Mouse (Mus musculus): Measurements from ENCODE around the gene Park7. TPM values are rescaled to one million over a fixed set of nuclear protein-coding genes. Genes with fewer than 3 reads are reported as not detected.
A peak's percentile ranks its signal among the peaks of the same experiment; 100 is the strongest.

Park7 gene
- polyA plus RNA-seq, 1 experiment from 2014 or later, result 406 TPM

DNA sequence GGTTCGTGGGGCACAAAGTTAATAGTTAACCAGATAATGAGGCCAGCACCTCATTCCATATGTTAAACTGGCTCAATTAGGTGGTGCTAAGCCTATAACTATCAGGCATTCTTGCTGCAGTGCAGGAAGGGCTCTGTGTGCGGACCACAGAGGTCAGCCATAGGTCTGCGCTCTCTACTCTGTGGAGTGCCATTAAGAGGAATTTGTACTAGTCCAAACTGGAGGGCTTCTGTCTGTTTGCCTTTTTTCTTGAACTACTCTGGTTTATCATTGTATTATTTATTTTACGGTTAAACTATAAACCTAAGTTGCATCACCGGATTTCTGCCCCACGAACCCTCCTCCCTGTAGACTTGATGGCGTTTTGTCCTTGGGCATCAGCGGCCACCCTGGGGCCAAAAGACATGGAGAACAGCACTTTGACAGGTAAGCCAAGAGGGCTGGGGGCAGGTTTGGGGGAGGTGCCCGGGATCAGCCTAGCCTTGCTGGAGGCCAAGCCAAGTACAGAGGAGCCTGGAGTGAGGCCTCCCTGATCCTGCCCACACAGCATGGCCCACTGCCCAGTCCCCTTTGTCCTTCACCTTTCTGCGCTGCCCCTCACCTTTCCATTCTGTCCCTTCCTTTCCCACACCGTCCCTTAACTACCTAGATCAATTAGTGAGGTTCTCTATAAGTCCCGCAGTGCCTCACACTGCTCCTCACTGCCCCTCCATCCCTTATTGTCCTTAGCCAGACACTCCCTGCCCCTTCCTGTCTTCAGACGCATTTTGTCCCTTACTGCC, 60.4 kb downstream of the Park7 start, which contains the start of gene Errfi1:
Gene Errfi1 (plus strand): TSS at position 240 of the 782 bp plus-strand sequence.
- Histone ChIP-seq H3K27ac (ENCODE audit: low read depth, low read length) (0 out of 2 replicates have a peak within 1 kb of the TSS, but pooled peaks have one; percentile 99), H3K4me2 (replicated peaks; ENCODE audit: low read depth, low read length) (peak within 1 kb of the TSS; percentile 64), H3K4me3 (ENCODE audit: low read depth, low read length) (peak within 1 kb of the TSS; percentile 78), H3K36me3 (ENCODE audit: control insufficient read depth, insufficient read depth, low read length) (no peaks in the 10 kb centered on the region), H3K4me1 (replicated peaks; ENCODE audit: control insufficient read depth, insufficient read depth, low read length) (no peaks in the 10 kb centered on the region; the same call in 1 of the 2 replicates), H3K9ac (ENCODE audit: low read depth, low read length) (peak within 1 kb of the TSS; percentile 54), H3K27me3 (ENCODE audit: control insufficient read depth, insufficient read depth, low read length) (no peaks in the 10 kb centered on the region), H3K9me3 (ENCODE audit: control insufficient read depth, low read length) (no peaks in the 10 kb centered on the region)
- DNase-seq (ENCODE audit: low spot score) (no peak), ATAC-seq (ENCODE audit: low FRiP score) (peak; percentile 12; the same call in 1 of the 2 replicates)
- WGBS, result 43% methylated on average over 13 of the region's 13 CpGs

DNA sequence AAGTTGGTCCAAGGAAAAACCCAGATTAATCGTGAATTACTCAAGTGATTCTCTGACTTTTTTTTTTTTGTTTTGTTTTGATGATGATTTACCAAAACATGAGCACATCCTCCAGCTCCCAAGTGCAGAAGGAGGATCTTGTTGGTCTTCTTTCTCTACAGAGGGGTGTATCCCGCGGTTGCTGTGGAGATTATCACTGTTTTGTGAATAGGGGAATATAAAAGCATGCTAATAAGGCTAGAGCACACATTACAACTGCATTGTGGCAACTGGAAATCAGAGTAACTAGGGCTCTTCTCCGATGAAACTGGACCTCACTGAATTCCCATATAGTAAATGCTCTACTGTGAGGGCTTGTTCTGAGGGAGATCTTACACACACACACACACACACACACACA, 61.8 kb downstream of the Park7 start:
- no peak overlapping the region for H3K27ac ChIP-seq (ENCODE audit: low read depth, low read length)
- no peaks in the 10 kb centered on the region for H3K9me3 ChIP-seq (ENCODE audit: control insufficient read depth, low read length)
- no peak for DNase-seq (ENCODE audit: low spot score)
- H3K4me2 ChIP-seq (replicated peaks; ENCODE audit: low read depth, low read length), result no peak overlapping the region
- H3K36me3 ChIP-seq (ENCODE audit: control insufficient read depth, insufficient read depth, low read length), result no peaks in the 10 kb centered on the region
- no peaks in the 10 kb centered on the region for H3K27me3 ChIP-seq (ENCODE audit: control insufficient read depth, insufficient read depth, low read length)
- H3K4me1 ChIP-seq (replicated peaks; ENCODE audit: control insufficient read depth, insufficient read depth, low read length), result no peaks in the 10 kb centered on the region; the same call in 1 of the 2 replicates
- ATAC-seq (ENCODE audit: low FRiP score), result no peak
- no peak overlapping the region for H3K9ac ChIP-seq (ENCODE audit: low read depth, low read length)
- WGBS, result 77% methylated on average over 4 of the region's 4 CpGs
- H3K4me3 ChIP-seq (ENCODE audit: low read depth, low read length), result no peak overlapping the region

DNA sequence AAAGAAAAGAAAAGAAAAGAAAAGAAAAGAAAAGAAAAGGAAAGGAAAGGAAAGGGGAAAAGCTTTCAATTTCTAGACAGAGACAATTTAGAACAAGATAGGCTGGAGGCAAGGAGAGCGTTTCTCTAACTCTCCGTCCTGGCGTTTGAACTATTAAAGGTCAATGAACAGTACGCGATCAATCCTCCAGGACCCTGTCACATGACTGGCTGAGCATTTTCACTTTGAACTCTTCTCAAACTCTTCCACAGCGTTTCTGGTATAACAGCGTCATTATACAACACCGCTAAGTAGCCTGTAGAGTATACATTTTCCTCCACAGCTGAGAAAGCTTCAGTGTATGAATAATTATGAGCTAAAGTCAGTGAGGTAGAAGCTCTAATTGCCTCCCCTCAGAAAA, 62.2 kb downstream of the Park7 start:
- Histone ChIP-seq H3K36me3 (ENCODE audit: control insufficient read depth, insufficient read depth, low read length) (no peaks in the 10 kb centered on the region), H3K27me3 (ENCODE audit: control insufficient read depth, insufficient read depth, low read length) (no peaks in the 10 kb centered on the region), H3K4me1 (replicated peaks; ENCODE audit: control insufficient read depth, insufficient read depth, low read length) (no peaks in the 10 kb centered on the region; the same call in 1 of the 2 replicates), H3K27ac (ENCODE audit: low read depth, low read length) (no peak overlapping the region), H3K4me3 (ENCODE audit: low read depth, low read length) (no peak overlapping the region), H3K4me2 (replicated peaks; ENCODE audit: low read depth, low read length) (no peak overlapping the region), H3K9ac (ENCODE audit: low read depth, low read length) (no peak overlapping the region), H3K9me3 (ENCODE audit: control insufficient read depth, low read length) (no peaks in the 10 kb centered on the region)
- DNase-seq (ENCODE audit: low spot score), result no peak
- ATAC-seq (ENCODE audit: low FRiP score), result no peak
- WGBS, result 74% methylated on average over 8 of the region's 8 CpGs

DNA sequence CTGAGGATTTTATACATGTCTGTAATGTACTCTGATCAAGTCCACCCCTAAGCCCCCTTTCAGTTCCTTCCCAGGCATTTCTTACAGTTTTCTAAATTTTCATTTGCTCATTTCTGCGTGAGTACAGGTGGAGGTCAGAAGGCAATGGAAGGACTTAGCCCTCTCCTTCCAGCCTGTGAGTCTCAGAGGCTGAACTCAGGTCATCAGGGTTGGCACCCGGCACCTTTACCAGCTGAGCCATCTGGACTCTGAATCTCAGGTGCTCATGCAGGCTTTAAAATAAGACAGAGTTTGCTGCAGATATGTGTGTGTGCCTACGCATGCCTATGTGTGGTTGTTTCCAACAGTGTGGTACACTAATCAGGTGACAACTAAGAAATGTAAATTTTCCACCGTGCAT, 63.3 kb downstream of the Park7 start:
- ATAC-seq (ENCODE audit: low FRiP score), result no peak
- H3K9ac ChIP-seq (ENCODE audit: low read depth, low read length), result no peak overlapping the region
- WGBS, result 86% methylated on average over 4 of the region's 4 CpGs
- H3K27me3 ChIP-seq (ENCODE audit: control insufficient read depth, insufficient read depth, low read length), result no peaks in the 10 kb centered on the region
- no peak for DNase-seq (ENCODE audit: low spot score)
- H3K36me3 ChIP-seq (ENCODE audit: control insufficient read depth, insufficient read depth, low read length), result no peaks in the 10 kb centered on the region
- no peaks in the 10 kb centered on the region for H3K9me3 ChIP-seq (ENCODE audit: control insufficient read depth, low read length)
- H3K4me2 ChIP-seq (replicated peaks; ENCODE audit: low read depth, low read length), result no peak overlapping the region
- H3K4me3 ChIP-seq (ENCODE audit: low read depth, low read length), result no peak overlapping the region
- H3K27ac ChIP-seq (ENCODE audit: low read depth, low read length), result no peak overlapping the region
- H3K4me1 ChIP-seq (replicated peaks; ENCODE audit: control insufficient read depth, insufficient read depth, low read length), result no peaks in the 10 kb centered on the region

DNA sequence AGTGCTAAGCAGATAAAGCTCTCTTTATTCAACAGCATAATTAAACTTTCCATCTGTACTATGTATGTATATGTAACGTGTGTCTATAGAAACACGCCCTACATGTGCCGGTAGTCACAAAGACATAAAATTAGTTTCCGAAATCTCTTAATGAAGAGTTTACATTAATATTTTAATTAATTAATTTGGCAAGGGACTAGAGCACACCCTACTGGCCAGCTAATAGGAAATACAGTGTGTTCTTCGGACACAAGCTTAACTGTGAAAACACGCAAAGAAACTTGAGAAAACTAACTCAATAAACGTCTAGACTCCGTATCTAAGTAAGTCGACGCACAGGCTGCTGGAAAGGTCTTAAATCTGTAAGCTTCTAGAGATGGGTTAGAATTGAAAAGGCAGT, 64.3 kb downstream of the Park7 start:
- H3K4me2 ChIP-seq (replicated peaks; ENCODE audit: low read depth, low read length), result no peak overlapping the region
- ATAC-seq (ENCODE audit: low FRiP score), result no peak
- H3K4me3 ChIP-seq (ENCODE audit: low read depth, low read length), result no peak overlapping the region
- DNase-seq (ENCODE audit: low spot score), result no peak
- no peak overlapping the region for H3K9ac ChIP-seq (ENCODE audit: low read depth, low read length)
- H3K27me3 ChIP-seq (ENCODE audit: control insufficient read depth, insufficient read depth, low read length), result no peaks in the 10 kb centered on the region
- H3K27ac ChIP-seq (ENCODE audit: low read depth, low read length), result no peak overlapping the region
- H3K36me3 ChIP-seq (ENCODE audit: control insufficient read depth, insufficient read depth, low read length), result no peaks in the 10 kb centered on the region
- H3K9me3 ChIP-seq (ENCODE audit: control insufficient read depth, low read length), result no peaks in the 10 kb centered on the region
- 70% methylated on average over 10 of the region's 10 CpGs for WGBS
- H3K4me1 ChIP-seq (replicated peaks; ENCODE audit: control insufficient read depth, insufficient read depth, low read length), result no peaks in the 10 kb centered on the region

Other genes starting within 250 kb of the Park7 start
- gene Errfi1, start 60.5 kb downstream of the Park7 start, polyA plus RNA-seq (2014; fragmentation: Nextera tagmentation; extraction: Ambion mirVana), result 34.0 and 36.7 TPM in 2 replicates
- gene Tnfrsf9, start 125 bp upstream of the Park7 start, polyA plus RNA-seq (2014; fragmentation: Nextera tagmentation; extraction: Ambion mirVana), result 0.21 TPM in 1 of 2 replicates, not detected in the other
- not detected in 2 replicates for gene Uts2, start 82.7 kb upstream of the Park7 start, polyA plus RNA-seq (2014; fragmentation: Nextera tagmentation; extraction: Ambion mirVana)
- 4.5 and 5.2 TPM in 2 replicates for gene Per3, start 130.2 kb upstream of the Park7 start, polyA plus RNA-seq (2014; fragmentation: Nextera tagmentation; extraction: Ambion mirVana)
- 80.7 and 103 TPM in 2 replicates for gene Vamp3, start 143.5 kb upstream of the Park7 start, polyA plus RNA-seq (2014; fragmentation: Nextera tagmentation; extraction: Ambion mirVana)
- gene Gm13090, start 175.1 kb upstream of the Park7 start, polyA plus RNA-seq (2014; fragmentation: Nextera tagmentation; extraction: Ambion mirVana), result 0.21 and 0.56 TPM in 2 replicates